Mouse (Mus musculus) spleen, adult 2 months (tissue): ENCODE results near the gene Cep128. TPM values are rescaled to one million over a fixed set of nuclear protein-coding genes. Genes with fewer than 3 reads are reported as not detected.

Source experiments
- DNase-seq, 2 experiments: peaks; one replicate each; pipeline versions ENCODE4 v3.0.0 to v3.0.0-alpha.2; 2012 to 2021; ENCODE audit warnings: low spot score in 2 of 2, low read depth in 1 of 2
- H3K27ac ChIP-seq: fragments of 200-500 bp; 2 replicates; pipeline ENCODE4 v1.5.1; 2012; ENCODE audit warnings: low read length, inconsistent platforms; ENCODE audit not compliant: insufficient read depth
- H3K27me3 ChIP-seq: fragments of 200-500 bp; 2 replicates; pipeline ENCODE4 v1.6.1; 2012; ENCODE audit warnings: mild to moderate bottlenecking, moderate library complexity, low read length, inconsistent platforms; ENCODE audit not compliant: control insufficient read depth, insufficient read depth
- H3K36me3 ChIP-seq: fragments of 200-500 bp; 2 replicates; pipeline ENCODE4 v1.6.1; 2012; ENCODE audit warnings: mild to moderate bottlenecking, low read length, inconsistent platforms; ENCODE audit not compliant: control insufficient read depth, insufficient read depth
- H3K4me1 ChIP-seq: fragments of 200-500 bp; 2 replicates; pipeline ENCODE4 v1.6.1; 2011; ENCODE audit warnings: inconsistent platforms; ENCODE audit not compliant: control insufficient read depth, insufficient read depth, insufficient read length
- H3K4me3 ChIP-seq: fragments of 200-500 bp; 2 replicates; pipeline ENCODE4 v1.5.1; 2011; ENCODE audit warnings: mild to moderate bottlenecking, inconsistent platforms; ENCODE audit not compliant: insufficient read depth, insufficient read length; ENCODE audit errors: extremely low read depth
- CTCF ChIP-seq: fragments of 200-500 bp; IDR thresholded peaks from 2 replicates; pipeline ENCODE4 v1.5.1; 2011; ENCODE audit warnings: mild to moderate bottlenecking, inconsistent platforms; ENCODE audit not compliant: insufficient read depth, insufficient read length, insufficient replicate concordance; ENCODE audit errors: extremely low read depth
- POLR2A ChIP-seq: fragments of 200-500 bp; IDR thresholded peaks from 2 replicates; pipeline ENCODE4 v1.6.1; 2011; ENCODE audit warnings: low read depth, low read length, inconsistent platforms
- WGBS: fragments of 180-500 bp; shearing (Covaris S2); methylation state at CpG from one replicate; pipeline ENCODE4 v1.1.7; 2018; 5-methylcytosine and 5-hydroxymethylcytosine counted together
- polyA plus RNA-seq: library from polyadenylated mRNA; depleted of rRNA; stranded (reverse); fragments of >200 nt; gene quantifications from 2 replicates; pipeline ENCODE4 v1.2.3, GENCODE M21; 2012

Gene Cep128
- polyA plus RNA-seq, 1 experiment = 4.7 TPM

- no peak overlapping the region for H3K4me3 ChIP-seq
- no peak overlapping the region for H3K27ac ChIP-seq
- no peak for DNase-seq
- WGBS = 95% methylated on average over 9 of the region's 9 CpGs
- H3K4me1 ChIP-seq = no peaks in the 10 kb centered on the region
- no peak for TF ChIP-seq POLR2A
- no peak for TF ChIP-seq CTCF
- H3K27me3 ChIP-seq = no peaks in the 10 kb centered on the region
- no peaks in the 10 kb centered on the region for H3K36me3 ChIP-seq
These were observed 333.4 kb downstream of the Cep128 start for GRCm38 (mm10) chr12:91050593-91051325.

- no peak for DNase-seq
- Histone ChIP-seq H3K36me3 (no peaks in the 10 kb centered on the region), H3K27ac (no peak overlapping the region), H3K27me3 (no peaks in the 10 kb centered on the region), H3K4me1 (no peaks in the 10 kb centered on the region), H3K4me3 (no peak overlapping the region)
- TF ChIP-seq POLR2A (no peak), CTCF (no peak)
- 95% methylated on average over 4 of the region's 4 CpGs for WGBS
These were observed 342.8 kb downstream of the Cep128 start for GRCm38 (mm10) chr12:91041363-91041762.

GRCm38 (mm10) chr12:91040267-91040905 is 343.8 kb downstream of the Cep128 start:
- Histone ChIP-seq H3K36me3 (no peaks in the 10 kb centered on the region), H3K27me3 (no peaks in the 10 kb centered on the region), H3K4me1 (no peaks in the 10 kb centered on the region), H3K4me3 (no peak overlapping the region), H3K27ac (no peak overlapping the region)
- WGBS = 94% methylated on average over 7 of the region's 7 CpGs
- DNase-seq = no peak
- TF ChIP-seq CTCF (no peak), POLR2A (no peak)

GRCm38 (mm10) chr12:91029116-91029515 is 355.1 kb downstream of the Cep128 start:
- Histone ChIP-seq H3K27ac (no peak overlapping the region), H3K4me1 (no peaks in the 10 kb centered on the region), H3K4me3 (no peak overlapping the region), H3K36me3 (no peaks in the 10 kb centered on the region), H3K27me3 (no peaks in the 10 kb centered on the region)
- TF ChIP-seq CTCF (no peak), POLR2A (no peak)
- DNase-seq = no peak
- WGBS = 93% methylated on average over 5 of the region's 5 CpGs

- Histone ChIP-seq H3K4me3 (no peak overlapping the region), H3K27ac (no peak overlapping the region), H3K36me3 (no peaks in the 10 kb centered on the region), H3K27me3 (no peaks in the 10 kb centered on the region), H3K4me1 (no peaks in the 10 kb centered on the region)
- DNase-seq = no peak
- 95% methylated on average over 9 of the region's 9 CpGs for WGBS
- TF ChIP-seq POLR2A (no peak), CTCF (no peak)
These were observed 356.5 kb downstream of the Cep128 start for GRCm38 (mm10) chr12:91027681-91028080.

- H3K36me3 ChIP-seq = no peaks in the 10 kb centered on the region
- no peak for DNase-seq
- TF ChIP-seq CTCF (no peak), POLR2A (no peak)
- H3K27ac ChIP-seq = no peak overlapping the region
- no peaks in the 10 kb centered on the region for H3K27me3 ChIP-seq
- H3K4me3 ChIP-seq = no peak overlapping the region
- no peaks in the 10 kb centered on the region for H3K4me1 ChIP-seq
- WGBS = 95% methylated on average over 4 of the region's 4 CpGs
These were observed 357.1 kb downstream of the Cep128 start for GRCm38 (mm10) chr12:91027100-91027499.

GRCm38 (mm10) chr12:91015075-91015474 is 369.1 kb downstream of the Cep128 start:
- DNase-seq = no peak
- Histone ChIP-seq H3K36me3 (no peaks in the 10 kb centered on the region), H3K4me3 (no peak overlapping the region), H3K27me3 (no peaks in the 10 kb centered on the region), H3K27ac (no peak overlapping the region), H3K4me1 (no peaks in the 10 kb centered on the region)
- WGBS = 96% methylated on average over 6 of the region's 6 CpGs
- TF ChIP-seq CTCF = no peak
